Mouse (Mus musculus): ENCODE results near the gene Scpep1. TPM values are rescaled to one million over a fixed set of nuclear protein-coding genes. Genes with fewer than 3 reads are reported as not detected.
A peak's percentile ranks its signal among the peaks of the same experiment; 100 is the strongest.
"Not testable (repeated sequence)": the region's sequence is repeated elsewhere in the genome, so short reads cannot be mapped to it uniquely, and the experiment has no call there.

The Scpep1 gene
- polyA plus RNA-seq, 1 experiment from 2014 or later, result 88.7 TPM

DNA sequence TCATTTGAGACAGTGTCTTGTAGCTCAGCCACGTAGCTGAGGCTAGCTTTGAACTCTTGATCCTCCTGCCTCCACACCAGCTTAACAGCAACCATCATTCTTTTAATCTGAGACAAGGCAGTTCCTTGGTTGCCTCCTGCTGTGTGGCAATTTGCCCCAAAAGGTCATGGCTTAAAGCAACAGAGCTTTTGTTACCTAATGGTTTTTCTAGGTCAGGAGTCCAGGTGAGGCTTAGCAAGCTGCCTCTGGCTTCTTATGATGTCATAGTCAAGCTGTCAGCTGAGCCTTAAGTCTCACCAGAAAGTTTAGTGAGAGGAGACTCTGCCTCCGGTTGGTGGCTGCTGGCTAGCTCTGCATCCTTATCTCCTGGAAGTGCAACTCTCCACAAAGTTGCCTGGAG is 49.6 kb downstream of the Scpep1 start:
- H3K36me3 ChIP-seq, result no peaks in the 10 kb centered on the region
- H3K27me3 ChIP-seq, result no peaks in the 10 kb centered on the region
- H3K27ac ChIP-seq, result no peak overlapping the region
- no peaks in the 10 kb centered on the region for H3K9me3 ChIP-seq
- no peak for ATAC-seq (ENCODE audit: borderline replicate concordance, extremely low read depth, low FRiP score, low TSS enrichment)
- H3K4me3 ChIP-seq, result no peak overlapping the region
- peaks cover 19% of the 10 kb centered on the region for H3K4me1 ChIP-seq
- H3K4me2 ChIP-seq, result no peak overlapping the region
- 15% methylated on average over 2 of the region's 2 CpGs for WGBS
- no peak overlapping the region for H3K9ac ChIP-seq

DNA sequence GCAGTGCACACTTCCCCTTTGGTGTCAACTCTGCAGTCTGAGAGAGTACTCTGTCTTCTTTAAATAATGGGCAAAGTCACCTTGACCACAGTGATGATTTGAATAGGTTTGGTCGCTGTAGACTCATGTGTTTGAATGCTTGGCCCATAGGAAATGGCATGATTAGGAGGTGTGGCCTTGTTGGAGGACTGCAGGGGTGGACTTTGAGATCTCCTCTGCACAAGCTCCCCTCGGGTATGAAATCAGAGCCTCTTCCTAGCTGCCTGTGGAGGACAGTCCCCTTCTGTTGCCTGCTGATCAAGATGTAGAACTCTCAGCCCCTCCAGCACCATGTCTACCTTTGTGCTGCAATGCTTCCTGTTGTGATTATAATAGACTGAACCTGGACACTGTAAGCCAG is 51.2 kb downstream of the Scpep1 start:
- H3K36me3 ChIP-seq, result no peaks in the 10 kb centered on the region
- no peak for ATAC-seq (ENCODE audit: borderline replicate concordance, extremely low read depth, low FRiP score, low TSS enrichment)
- H3K9ac ChIP-seq, result no peak overlapping the region
- no peaks in the 10 kb centered on the region for H3K27me3 ChIP-seq
- H3K4me2 ChIP-seq, result no peak overlapping the region
- no peak overlapping the region for H3K4me3 ChIP-seq
- peaks cover 14% of the 10 kb centered on the region for H3K4me1 ChIP-seq
- H3K27ac ChIP-seq, result no peak overlapping the region
- H3K9me3 ChIP-seq, result no peaks in the 10 kb centered on the region
- WGBS, result 64% methylated on average over 2 of the region's 2 CpGs

DNA sequence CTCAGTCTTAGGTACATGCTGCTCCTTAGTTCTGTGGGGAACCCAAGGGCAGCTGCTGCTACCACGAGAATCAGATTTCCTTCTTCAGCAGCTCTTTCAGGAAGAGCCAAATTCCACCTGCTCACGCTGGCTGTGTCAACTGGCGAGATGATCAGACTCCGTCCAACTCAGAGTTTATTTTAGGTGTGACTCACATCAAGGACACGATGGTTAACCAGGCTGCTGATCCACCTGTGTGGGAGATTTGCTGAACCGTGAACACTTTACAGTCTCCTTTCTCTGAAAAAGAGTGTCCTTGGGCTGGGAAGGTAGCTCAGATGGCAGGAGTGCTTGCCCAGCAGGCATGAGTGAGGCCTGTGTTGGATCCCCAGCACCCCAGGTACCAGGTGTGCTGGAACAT is 52.5 kb downstream of the Scpep1 start:
- H3K9me3 ChIP-seq, result no peaks in the 10 kb centered on the region
- WGBS, result 72% methylated on average over 6 of the region's 6 CpGs
- no peak for ATAC-seq (ENCODE audit: borderline replicate concordance, extremely low read depth, low FRiP score, low TSS enrichment)
- H3K27me3 ChIP-seq, result no peaks in the 10 kb centered on the region
- H3K4me1 ChIP-seq, result peaks cover 17% of the 10 kb centered on the region
- H3K9ac ChIP-seq, result no peak overlapping the region
- H3K36me3 ChIP-seq, result no peaks in the 10 kb centered on the region
- H3K4me3 ChIP-seq, result no peak overlapping the region
- no peak overlapping the region for H3K4me2 ChIP-seq
- no peak overlapping the region for H3K27ac ChIP-seq

DNA sequence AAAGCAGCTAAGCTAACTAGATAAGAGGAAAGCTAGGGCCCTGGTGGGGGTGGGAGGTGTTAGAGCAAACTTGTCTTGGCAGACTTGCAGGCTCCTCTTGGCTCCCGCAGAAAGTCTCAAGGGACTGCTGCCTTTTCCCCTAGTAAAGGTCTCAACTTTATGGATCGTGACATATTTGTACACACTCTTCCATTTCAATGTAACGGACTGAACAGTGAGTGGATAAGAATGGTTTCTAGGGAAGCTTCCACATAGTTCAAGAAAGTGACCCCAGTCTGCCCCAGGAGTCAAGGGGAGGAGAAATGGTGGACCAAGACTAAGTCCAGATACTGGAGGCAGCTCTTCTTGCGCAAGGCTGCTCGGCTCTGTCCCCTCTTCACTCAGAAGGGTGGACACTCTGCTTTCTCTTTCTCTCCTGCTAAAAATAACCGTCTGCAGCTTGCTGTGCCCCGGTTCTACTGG is 53.9 kb downstream of the Scpep1 start:
- peaks cover 24% of the 10 kb centered on the region for H3K4me1 ChIP-seq
- no peak overlapping the region for H3K9ac ChIP-seq
- ATAC-seq (ENCODE audit: borderline replicate concordance, extremely low read depth, low FRiP score, low TSS enrichment), result peak; percentile 79
- H3K36me3 ChIP-seq, result no peaks in the 10 kb centered on the region
- 27% methylated on average over 7 of the region's 7 CpGs for WGBS
- no peak overlapping the region for H3K4me3 ChIP-seq
- no peaks in the 10 kb centered on the region for H3K27me3 ChIP-seq
- H3K4me2 ChIP-seq, result peak overlapping the region; percentile 10; the same call in 1 of the 2 replicates
- no peaks in the 10 kb centered on the region for H3K9me3 ChIP-seq
- peak overlapping the region; percentile 54 for H3K27ac ChIP-seq

DNA sequence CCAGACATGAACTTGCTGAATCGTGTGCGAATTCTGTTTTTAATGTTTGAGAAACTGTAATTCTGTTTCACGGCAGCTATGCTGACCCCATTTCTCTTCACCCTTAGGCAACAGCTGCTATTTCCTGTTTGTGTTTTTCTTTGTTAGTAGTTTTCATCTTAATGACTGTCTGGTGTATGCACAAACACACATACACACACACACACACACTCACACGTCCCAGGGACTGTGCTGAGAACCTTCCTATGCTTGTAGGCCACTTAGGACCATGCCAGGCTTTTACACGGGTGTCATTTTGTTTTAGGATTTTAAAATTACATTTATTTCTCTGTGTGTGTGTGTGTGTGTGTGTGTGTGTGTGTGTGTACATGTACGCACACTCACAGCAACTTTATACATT is 55.7 kb downstream of the Scpep1 start:
- 85% methylated on average over 6 of the region's 6 CpGs for WGBS
- no peak overlapping the region for H3K4me2 ChIP-seq
- H3K27ac ChIP-seq, result no peak overlapping the region
- H3K36me3 ChIP-seq, result no peaks in the 10 kb centered on the region
- no peaks in the 10 kb centered on the region for H3K9me3 ChIP-seq
- no peak for ATAC-seq (ENCODE audit: borderline replicate concordance, extremely low read depth, low FRiP score, low TSS enrichment)
- H3K4me1 ChIP-seq, result peaks cover 24% of the 10 kb centered on the region
- H3K27me3 ChIP-seq, result no peaks in the 10 kb centered on the region
- no peak overlapping the region for H3K9ac ChIP-seq
- no peak overlapping the region for H3K4me3 ChIP-seq

DNA sequence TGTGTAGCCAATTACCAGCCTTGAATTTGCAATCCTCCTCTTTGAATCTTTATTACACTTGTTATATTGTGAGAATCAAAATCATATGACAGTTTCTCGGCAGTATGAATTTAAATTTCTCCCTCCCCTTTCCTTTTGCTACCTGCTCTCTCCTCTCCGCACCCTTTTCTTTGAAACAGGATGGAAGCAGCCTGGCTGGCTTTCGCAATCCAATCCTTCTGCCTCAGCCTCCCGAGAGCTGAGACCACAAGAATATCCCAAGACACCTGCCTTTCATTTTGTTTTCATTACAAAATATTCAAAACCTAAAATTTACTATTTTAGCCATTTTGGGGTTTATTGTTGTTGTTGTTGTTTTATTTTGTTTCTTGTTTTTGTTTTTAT is 56.9 kb downstream of the Scpep1 start:
- Histone ChIP-seq H3K36me3 (no peaks in the 10 kb centered on the region), H3K4me3 (no peak overlapping the region), H3K27me3 (no peaks in the 10 kb centered on the region), H3K9me3 (no peaks in the 10 kb centered on the region), H3K9ac (no peak overlapping the region), H3K27ac (no peak overlapping the region), H3K4me1 (peaks cover 24% of the 10 kb centered on the region), H3K4me2 (no peak overlapping the region)
- 71% methylated on average over 4 of the region's 4 CpGs for WGBS
- ATAC-seq (ENCODE audit: borderline replicate concordance, extremely low read depth, low FRiP score, low TSS enrichment), result no peak

DNA sequence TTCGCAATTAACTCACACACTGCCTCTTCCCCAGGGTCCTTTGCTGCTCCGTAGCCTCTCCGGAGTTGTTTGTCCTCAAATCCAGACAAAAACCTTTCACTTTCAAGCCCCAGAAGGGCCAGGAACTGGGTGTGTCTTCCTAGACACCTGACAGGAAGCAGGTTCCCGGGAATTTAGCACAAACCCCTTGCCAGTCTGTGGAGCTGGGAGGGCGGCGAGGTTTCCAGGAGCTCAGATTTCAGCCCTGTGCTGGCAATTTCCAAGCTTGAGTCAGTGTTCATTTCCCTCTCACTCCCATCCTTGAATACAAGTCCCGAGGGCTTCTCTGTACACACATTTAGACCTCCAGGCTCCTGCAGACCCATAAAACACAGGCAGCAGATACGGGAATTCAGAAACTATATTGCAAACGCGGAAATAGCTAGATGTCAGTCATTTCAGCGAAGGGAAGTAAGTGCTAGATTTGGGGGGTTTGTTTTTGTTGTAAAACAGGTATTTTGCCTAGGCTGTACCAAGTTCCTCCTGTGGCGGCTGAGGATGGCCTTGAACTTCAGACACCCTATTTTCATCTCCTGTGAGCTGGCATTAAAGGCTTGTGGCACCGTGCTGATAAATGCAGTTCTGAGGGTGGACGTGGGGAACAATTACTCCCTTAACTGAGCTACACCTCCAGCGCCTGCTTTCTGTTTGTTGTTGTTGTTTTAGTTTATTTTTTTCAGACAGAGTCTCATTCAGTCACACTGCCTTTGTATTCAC is 57.5 kb downstream of the Scpep1 start:
- H3K9me3 ChIP-seq, result no peaks in the 10 kb centered on the region
- H3K27me3 ChIP-seq, result no peaks in the 10 kb centered on the region
- H3K4me3 ChIP-seq, result peak overlapping the region; percentile 16
- peak overlapping the region; percentile 67 for H3K27ac ChIP-seq
- H3K4me2 ChIP-seq, result peak overlapping the region; percentile 44
- no peak overlapping the region for H3K9ac ChIP-seq
- ATAC-seq (ENCODE audit: borderline replicate concordance, extremely low read depth, low FRiP score, low TSS enrichment), result no peak
- peaks cover 24% of the 10 kb centered on the region for H3K4me1 ChIP-seq
- H3K36me3 ChIP-seq, result no peaks in the 10 kb centered on the region
- whole genome bisulfite sequencing, result 37% methylated on average over 15 of the region's 15 CpGs

DNA sequence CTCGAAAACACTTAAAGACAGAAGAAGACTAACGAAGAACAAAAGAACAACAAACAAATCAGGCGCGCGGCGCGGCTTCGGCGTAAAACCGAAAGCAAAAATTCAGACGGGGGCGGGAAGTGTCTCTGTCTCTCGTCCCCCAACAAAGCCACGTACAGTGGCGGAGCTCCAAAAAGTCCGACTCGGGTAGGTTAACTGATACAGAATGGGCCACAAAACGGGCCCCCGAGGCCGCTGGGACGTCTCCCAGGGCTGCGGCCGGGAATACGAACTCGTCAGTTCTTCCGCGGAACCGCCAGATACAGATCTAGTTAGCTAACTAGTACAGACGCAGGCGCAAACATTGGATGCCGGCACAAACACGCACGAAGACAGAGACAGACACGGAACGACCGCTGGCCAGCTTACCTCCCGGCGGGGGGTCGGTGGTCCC is 59.4 kb downstream of the Scpep1 start:
- H3K9me3 ChIP-seq; H3K9ac ChIP-seq; ATAC-seq (ENCODE audit: borderline replicate concordance, extremely low read depth, low FRiP score, low TSS enrichment); H3K36me3 ChIP-seq; H3K27me3 ChIP-seq; H3K27ac ChIP-seq: not testable (repeated sequence)
- Histone ChIP-seq H3K4me3 (peak overlapping the region; percentile 33), H3K4me1 (peaks cover 12% of the 10 kb centered on the region), H3K4me2 (peak overlapping the region; percentile 42; the same call in 1 of the 2 replicates)
- 39% methylated on average over 31 of the region's 39 CpGs for WGBS

DNA sequence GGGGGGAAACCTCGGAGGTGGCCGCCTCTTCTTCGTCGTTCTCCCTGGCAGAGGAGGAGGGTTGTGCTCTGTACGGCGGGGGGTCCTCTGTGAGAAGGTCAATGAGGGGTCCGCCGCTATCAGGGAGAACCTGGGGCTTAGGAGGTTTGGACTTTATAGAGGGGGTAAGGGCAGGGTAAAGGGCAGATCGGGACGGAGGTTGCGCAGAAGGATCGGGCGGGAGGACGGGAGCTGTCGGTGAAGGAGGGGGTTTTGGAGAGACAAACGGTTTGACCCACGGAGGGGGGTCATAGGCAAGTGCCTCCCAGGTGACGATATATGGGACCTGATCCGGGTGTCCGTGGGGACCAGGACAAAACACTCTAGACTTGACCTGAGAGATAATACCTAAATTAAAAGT is 60.0 kb downstream of the Scpep1 start:
- not testable (repeated sequence) for H3K9ac ChIP-seq; ATAC-seq (ENCODE audit: borderline replicate concordance, extremely low read depth, low FRiP score, low TSS enrichment); H3K27me3 ChIP-seq; H3K9me3 ChIP-seq; H3K36me3 ChIP-seq; H3K27ac ChIP-seq
- 57% methylated on average over 16 of the region's 20 CpGs for WGBS
- H3K4me2 ChIP-seq, result peak overlapping the region; percentile 36
- peaks cover 10% of the 10 kb centered on the region; the same call in 1 of the 2 replicates for H3K4me1 ChIP-seq
- peak overlapping the region; percentile 33; the same call in 1 of the 2 replicates for H3K4me3 ChIP-seq

DNA sequence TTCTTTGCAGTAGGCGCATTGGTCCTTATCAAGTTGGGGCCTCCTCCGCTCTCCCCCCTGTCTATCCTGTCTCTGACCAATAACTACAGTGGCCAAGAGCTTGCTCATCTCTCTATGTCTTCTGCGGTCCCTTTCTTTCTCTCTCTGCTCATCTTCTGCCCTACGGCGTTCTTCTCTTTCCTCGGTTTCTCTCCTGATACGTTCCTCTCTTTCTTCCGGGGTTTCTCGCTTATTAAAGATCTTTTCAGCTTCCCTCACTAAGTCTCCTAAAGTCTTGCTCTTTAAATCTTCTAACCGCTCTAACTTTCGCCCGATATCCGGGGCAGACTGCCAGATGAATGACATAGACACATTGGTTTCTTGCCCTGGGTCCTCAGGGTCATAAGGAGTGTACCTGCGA is 61.0 kb downstream of the Scpep1 start:
- not testable (repeated sequence) for H3K4me2 ChIP-seq; H3K27ac ChIP-seq; H3K9ac ChIP-seq; H3K36me3 ChIP-seq; H3K27me3 ChIP-seq; H3K9me3 ChIP-seq; ATAC-seq (ENCODE audit: borderline replicate concordance, extremely low read depth, low FRiP score, low TSS enrichment); H3K4me3 ChIP-seq
- H3K4me1 ChIP-seq, result peaks cover 10% of the 10 kb centered on the region; the same call in 1 of the 2 replicates
- WGBS, result 91% methylated on average over 11 of the region's 14 CpGs

DNA sequence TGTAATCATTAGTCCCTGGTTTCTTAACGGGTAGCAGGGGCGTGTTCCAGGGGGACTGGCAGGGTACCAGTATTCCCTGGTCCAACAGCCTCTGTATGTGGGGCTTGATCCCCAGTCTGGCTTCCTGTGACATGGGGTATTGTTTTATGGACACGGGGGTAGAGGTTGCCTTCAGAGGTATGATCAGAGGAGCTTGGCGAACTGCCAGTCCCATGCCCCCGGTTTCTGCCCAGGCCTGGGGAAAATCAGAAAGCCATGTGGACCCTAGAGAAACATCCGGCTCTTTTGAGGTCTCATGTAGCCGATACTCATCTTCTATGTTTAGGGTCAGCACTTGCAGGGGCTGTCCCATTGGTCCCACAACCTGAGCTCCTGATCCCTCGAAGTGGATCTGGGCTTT is 61.8 kb downstream of the Scpep1 start:
- not testable (repeated sequence) for H3K9me3 ChIP-seq; H3K36me3 ChIP-seq; ATAC-seq (ENCODE audit: borderline replicate concordance, extremely low read depth, low FRiP score, low TSS enrichment); H3K4me3 ChIP-seq; H3K4me2 ChIP-seq; H3K27ac ChIP-seq; H3K9ac ChIP-seq; H3K27me3 ChIP-seq
- WGBS, result 87% methylated on average over 4 of the region's 8 CpGs
- H3K4me1 ChIP-seq, result peaks cover 10% of the 10 kb centered on the region; the same call in 1 of the 2 replicates

DNA sequence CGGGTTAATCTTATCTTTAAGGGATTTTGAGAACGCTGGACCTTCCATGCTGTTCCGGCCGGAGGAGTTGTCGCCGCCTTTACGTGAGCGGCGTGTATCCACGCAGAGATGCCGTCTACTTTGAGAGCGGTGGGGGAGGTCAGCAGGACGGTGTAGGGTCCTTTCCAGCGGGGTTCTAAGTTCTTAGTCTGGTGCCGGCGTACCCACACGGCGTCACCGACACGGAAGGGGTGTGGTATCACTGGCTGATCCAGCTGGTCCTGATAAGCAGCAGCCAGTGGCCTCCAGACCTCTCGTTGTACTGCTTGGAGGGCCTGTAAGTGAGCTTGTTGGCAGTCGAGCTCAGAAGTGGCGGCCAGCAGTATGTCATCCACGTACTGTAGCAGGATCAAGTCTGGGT is 62.5 kb downstream of the Scpep1 start:
- not testable (repeated sequence) for H3K4me1 ChIP-seq

More for the DNA sequence above, 62.5 kb downstream of the Scpep1 start:
- not testable (repeated sequence) for H3K27ac ChIP-seq; H3K9ac ChIP-seq; H3K27me3 ChIP-seq; H3K4me3 ChIP-seq; H3K36me3 ChIP-seq; H3K9me3 ChIP-seq; ATAC-seq (ENCODE audit: borderline replicate concordance, extremely low read depth, low FRiP score, low TSS enrichment); H3K4me2 ChIP-seq
- WGBS, result 89% methylated on average over 23 of the region's 24 CpGs
